Mouse (Mus musculus): Measurements from ENCODE around the gene Dnaaf5.

DNA sequence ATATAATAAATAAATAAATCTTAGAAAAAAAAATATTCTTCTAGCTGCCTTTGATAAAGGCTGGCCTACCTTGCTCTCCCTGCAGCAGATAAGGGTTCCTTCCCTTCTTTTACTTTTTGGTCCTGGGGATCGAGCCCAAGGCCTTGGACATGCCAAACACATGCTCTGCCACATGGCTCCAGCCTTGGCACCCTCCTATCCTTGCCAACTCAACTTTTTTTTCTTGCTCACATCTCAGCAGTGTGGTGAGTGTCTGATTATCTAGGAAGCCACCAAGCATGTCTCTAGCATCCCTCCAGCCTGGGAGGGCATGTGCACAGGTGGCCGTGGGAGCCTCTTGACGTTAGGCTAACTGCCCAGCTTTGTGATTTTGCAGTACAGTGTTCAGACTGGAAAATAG lies 78.3 kb downstream of the Dnaaf5 start:
- TF ChIP-seq POLR2A (IDR thresholded peaks at IDR 0.05; ENCODE audit: low read depth, low read length) = no peak
- no peak for TF ChIP-seq CTCF (IDR thresholded peaks at IDR 0.05; ENCODE audit: extremely low read depth, insufficient read depth, insufficient read length, insufficient replicate concordance)
